Mouse (Mus musculus): ENCODE measurements at regions not wholly inside any gene's neighbourhood (a gene's known extent, or its start where the extent isn't known, plus 50 kb on each side); places are given as distances from the start of the nearest gene placed in this dataset.

DNA sequence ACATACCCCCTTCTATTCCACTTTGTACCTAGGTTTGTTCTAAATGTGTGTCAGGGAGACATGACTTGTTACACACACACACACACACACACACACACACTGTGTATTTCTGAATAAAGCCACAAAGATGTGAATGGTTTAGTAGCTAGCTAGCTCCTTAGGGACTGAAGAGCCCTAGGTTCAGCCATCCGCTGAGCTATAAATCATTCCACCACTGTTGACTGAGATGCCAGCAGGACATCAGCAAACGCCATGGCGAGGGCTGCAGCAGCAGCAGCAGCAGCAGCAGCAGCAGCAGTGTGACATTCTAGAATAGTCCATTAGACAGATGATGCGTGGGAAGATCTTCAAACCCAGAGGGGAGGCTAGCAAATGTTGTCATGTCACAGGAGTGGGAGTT, 455.9 kb downstream of the Med13l start:
- DNase-seq (ENCODE audit: low read depth, low spot score): no peak
- no peaks in the 10 kb centered on the region for H3K27me3 ChIP-seq (ENCODE audit: control insufficient read depth in 1 of 2, insufficient read depth in 2 of 2, low read length in 2 of 2)
- no peaks in the 10 kb centered on the region for H3K4me1 ChIP-seq (ENCODE audit: control insufficient read depth in 1 of 2, insufficient read depth in 2 of 2, low read length in 2 of 2)
- no peaks in the 10 kb centered on the region for H3K79me2 ChIP-seq (ENCODE audit: control insufficient read depth, insufficient read depth, low read length, poor library complexity)
- H3K27ac ChIP-seq (ENCODE audit: control insufficient read depth, low read depth, low read length): no peak overlapping the region
- no peaks in the 10 kb centered on the region for H3K36me3 ChIP-seq (ENCODE audit: control insufficient read depth in 1 of 2, insufficient read depth in 2 of 2, low read length in 2 of 2)
- no peak overlapping the region for H3K9ac ChIP-seq (ENCODE audit: control insufficient read depth, low read depth, low read length, poor library complexity, severe bottlenecking)
- TF ChIP-seq POLR2AphosphoS5 (IDR thresholded peaks at IDR 0.05; ENCODE audit: borderline replicate concordance, low read depth, low read length): no peak
- H3K9me3 ChIP-seq (replicated peaks; ENCODE audit: insufficient read depth, low read length): no peaks in the 10 kb centered on the region
- H3K4me3 ChIP-seq (ENCODE audit: control insufficient read depth in 1 of 2, insufficient read depth in 1 of 2, low read depth in 2 of 2, low read length in 2 of 2): no peak overlapping the region

DNA sequence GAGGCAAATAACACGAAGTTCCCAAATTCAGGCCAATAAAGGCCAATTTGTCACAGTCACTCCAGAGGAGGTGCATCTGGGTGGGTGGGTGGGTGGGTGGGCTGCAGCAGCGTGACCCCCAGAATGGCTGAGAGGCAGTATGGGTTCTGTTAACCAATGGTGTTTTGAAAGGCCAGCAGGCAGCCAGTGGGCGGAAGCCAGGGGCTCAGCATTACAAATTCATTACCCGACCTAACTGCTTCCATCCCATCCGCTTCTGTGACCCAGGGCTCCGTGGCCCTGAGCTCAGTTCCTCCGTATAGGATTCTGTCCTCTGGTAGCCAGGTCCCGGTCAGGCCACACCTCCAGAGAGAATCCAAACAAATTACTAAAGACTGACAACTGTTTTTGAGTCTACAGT, 463.5 kb downstream of the Med13l start:
- H3K9me3 ChIP-seq (replicated peaks; ENCODE audit: insufficient read depth, low read length): no peaks in the 10 kb centered on the region
- no peak overlapping the region for H3K27ac ChIP-seq (ENCODE audit: control insufficient read depth, low read depth, low read length)
- no peaks in the 10 kb centered on the region for H3K27me3 ChIP-seq (ENCODE audit: control insufficient read depth in 1 of 2, insufficient read depth in 2 of 2, low read length in 2 of 2)
- TF ChIP-seq SIN3A (IDR thresholded peaks at IDR 0.05; ENCODE audit: low read length) (no peak), NELFE (IDR thresholded peaks at IDR 0.05; ENCODE audit: low read depth, low read length) (no peak), CHD2 (IDR thresholded peaks at IDR 0.05; ENCODE audit: low read length) (no peak), SMC3 (IDR thresholded peaks at IDR 0.05; ENCODE audit: low read depth, low read length) (no peak), GABPA (IDR thresholded peaks at IDR 0.05; ENCODE audit: low read depth, low read length) (no peak), MYC (IDR thresholded peaks at IDR 0.05; ENCODE audit: low read depth, low read length) (no peak), KAT2A (conservative IDR thresholded peaks at IDR 0.05; ENCODE audit: low read depth, low read length) (no peak), UBTF (IDR thresholded peaks at IDR 0.05; ENCODE audit: borderline replicate concordance, insufficient read depth, low read depth, low read length) (no peak), MAFK (IDR thresholded peaks at IDR 0.05; ENCODE audit: borderline replicate concordance, low read depth, low read length) (no peak), USF1 (IDR thresholded peaks at IDR 0.05; ENCODE audit: low read depth, low read length) (no peak), JUND (IDR thresholded peaks at IDR 0.05; ENCODE audit: low read depth, low read length) (no peak), MXI1 (IDR thresholded peaks at IDR 0.05; ENCODE audit: low read depth, low read length) (no peak), ETS1 (IDR thresholded peaks at IDR 0.05; ENCODE audit: low read depth, low read length) (no peak), GATA1 (IDR thresholded peaks at IDR 0.05; ENCODE audit: low read depth, low read length) (no peak), BHLHE40 (IDR thresholded peaks at IDR 0.05; ENCODE audit: borderline replicate concordance, low read depth, low read length) (no peak), NRF1 (IDR thresholded peaks at IDR 0.05; ENCODE audit: insufficient read depth, low read depth, low read length, poor library complexity, severe bottlenecking) (no peak), TAL1 (IDR thresholded peaks at IDR 0.05; ENCODE audit: low read length) (no peak), HCFC1 (IDR thresholded peaks at IDR 0.05; ENCODE audit: low read depth, low read length) (no peak), MYB (IDR thresholded peaks at IDR 0.05; ENCODE audit: low read depth, low read length) (no peak)
- no peaks in the 10 kb centered on the region for H3K36me3 ChIP-seq (ENCODE audit: control insufficient read depth in 1 of 2, insufficient read depth in 2 of 2, low read length in 2 of 2)
- no peak overlapping the region for H3K4me3 ChIP-seq (ENCODE audit: control insufficient read depth in 1 of 2, insufficient read depth in 1 of 2, low read depth in 2 of 2, low read length in 2 of 2)
- no peak for DNase-seq (ENCODE audit: low read depth, low spot score)
- no peaks in the 10 kb centered on the region for H3K79me2 ChIP-seq (ENCODE audit: control insufficient read depth, insufficient read depth, low read length, poor library complexity)
- no peak overlapping the region for H3K9ac ChIP-seq (ENCODE audit: control insufficient read depth, low read depth, low read length, poor library complexity, severe bottlenecking)
- no peaks in the 10 kb centered on the region for H3K4me1 ChIP-seq (ENCODE audit: control insufficient read depth in 1 of 2, insufficient read depth in 2 of 2, low read length in 2 of 2)
